Mouse (Mus musculus) stomach, embryonic 14.5 days (tissue): ENCODE results near the gene Olfr130. TPM values are rescaled to one million over a fixed set of nuclear protein-coding genes. Genes with fewer than 3 reads are reported as not detected.

Experiments used
- ATAC-seq: fragments of 200-750 bp; cut with Nextera tagmentation; 2 replicates; pipeline ENCODE4 v1.8.0; 2017; ENCODE audit warnings: low read depth, moderate TSS enrichment; ENCODE audit not compliant: insufficient number of reproducible peaks, insufficient read depth, low FRiP score
- H3K27ac ChIP-seq: fragments of 300-500 bp; sonication (generic); 2 replicates; pipeline ENCODE4 v1.5.1; 2014; ENCODE audit warnings: mild to moderate bottlenecking, low read length, moderate library complexity, mixed read lengths
- H3K27me3 ChIP-seq: fragments of 300-500 bp; sonication (generic); 2 replicates; pipeline ENCODE4 v1.6.1; 2014; ENCODE audit warnings: low read length, control low read depth, mixed read lengths; ENCODE audit not compliant: control insufficient read depth, insufficient read depth
- H3K36me3 ChIP-seq: fragments of 300-500 bp; sonication (generic); 2 replicates; pipeline ENCODE4 v1.6.1; 2014; ENCODE audit warnings: mild to moderate bottlenecking, control low read depth, low read length, moderate library complexity, mixed read lengths; ENCODE audit not compliant: control insufficient read depth, insufficient read depth
- H3K4me1 ChIP-seq: fragments of 300-500 bp; sonication (generic); 2 replicates; pipeline ENCODE4 v1.6.1; 2014; ENCODE audit warnings: low read length, control low read depth, mixed read lengths; ENCODE audit not compliant: control insufficient read depth, insufficient read depth
- H3K4me2 ChIP-seq: fragments of 300-500 bp; sonication (generic); replicated peaks from 2 replicates; pipeline ENCODE4 v1.6.1; 2014; ENCODE audit warnings: low read depth, low read length, control low read depth
- H3K4me3 ChIP-seq: fragments of 300-500 bp; sonication (generic); 2 replicates; pipeline ENCODE4 v1.5.1; 2014; ENCODE audit warnings: low read depth, low read length, control low read depth
- H3K9ac ChIP-seq: fragments of 300-500 bp; sonication (generic); replicated peaks from 2 replicates; pipeline ENCODE4 v1.6.1; 2014; ENCODE audit warnings: low read depth, mild to moderate bottlenecking, control low read depth, low read length, moderate library complexity, mixed read lengths
- H3K9me3 ChIP-seq: fragments of 300-500 bp; sonication (generic); 2 replicates; pipeline ENCODE4 v1.6.1; 2016; ENCODE audit warnings: low read depth, low read length, control low read depth; ENCODE audit not compliant: control insufficient read depth
- WGBS: fragments of 180-500 bp; shearing (Covaris S2); extraction: QIAGEN DNeasy Blood & Tissue Kit; methylation state at CpG from one replicate; pipeline ENCODE4 v1.1.7; 2014; 5-methylcytosine and 5-hydroxymethylcytosine counted together
- polyA plus RNA-seq: library from polyadenylated mRNA; unstranded; fragments of >200 nt; fragmentation: Nextera tagmentation; extraction: Ambion mirVana; gene quantifications from 2 replicates; pipeline ENCODE4 v1.2.1, GENCODE M21; 2014

Gene Olfr130
- polyA plus RNA-seq = not detected in 2 replicates

GRCm38 (mm10) chr17:38063621-38064020, at the start of gene Olfr130:
Gene Olfr130 (plus strand): TSS chr17:38063921.
- no peak for ATAC-seq
- WGBS = 87% methylated on average over 1 of the region's 1 CpGs

GRCm38 (mm10) chr17:38016341-38016740, 47.4 kb upstream of the Olfr130 start:
- H3K9me3 ChIP-seq = no peaks in the 10 kb centered on the region
- H3K27ac ChIP-seq = no peak overlapping the region
- no peak overlapping the region for H3K4me2 ChIP-seq
- no peak for ATAC-seq
- no peak overlapping the region for H3K4me3 ChIP-seq
- no peaks in the 10 kb centered on the region for H3K36me3 ChIP-seq
- no peak overlapping the region for H3K9ac ChIP-seq
- no peaks in the 10 kb centered on the region for H3K4me1 ChIP-seq
- H3K27me3 ChIP-seq = no peaks in the 10 kb centered on the region
- 81% methylated on average over 2 of the region's 2 CpGs for WGBS

More at GRCm38 (mm10) chr17:38063621-38064020, at the start of gene Olfr130:
- no peak within 1 kb of the TSS for H3K9ac ChIP-seq
- H3K4me2 ChIP-seq = no peak within 1 kb of the TSS
- no peaks in the 10 kb centered on the region for H3K36me3 ChIP-seq
- no peak within 1 kb of the TSS for H3K4me3 ChIP-seq
- H3K4me1 ChIP-seq = no peaks in the 10 kb centered on the region
- H3K9me3 ChIP-seq = no peaks in the 10 kb centered on the region; the same call in 1 of the 2 replicates
- H3K27ac ChIP-seq = no peak within 1 kb of the TSS
- H3K27me3 ChIP-seq = no peaks in the 10 kb centered on the region

GRCm38 (mm10) chr17:38026297-38026696, 37.4 kb upstream of the Olfr130 start:
- WGBS = 31% methylated on average over 5 of the region's 5 CpGs
- no peak overlapping the region for H3K27ac ChIP-seq
- H3K9ac ChIP-seq = no peak overlapping the region
- no peak overlapping the region for H3K4me2 ChIP-seq
- H3K4me1 ChIP-seq = no peaks in the 10 kb centered on the region
- H3K9me3 ChIP-seq = no peaks in the 10 kb centered on the region
- H3K27me3 ChIP-seq = no peaks in the 10 kb centered on the region
- no peaks in the 10 kb centered on the region for H3K36me3 ChIP-seq
- no peak for ATAC-seq
- no peak overlapping the region for H3K4me3 ChIP-seq

- H3K27me3 ChIP-seq = no peaks in the 10 kb centered on the region
- no peak within 1 kb of the TSS for H3K9ac ChIP-seq
- no peak within 1 kb of the TSS for H3K4me2 ChIP-seq
- no peak for ATAC-seq
- H3K4me3 ChIP-seq = no peak within 1 kb of the TSS
- no peaks in the 10 kb centered on the region for H3K4me1 ChIP-seq
- WGBS = 58% methylated on average over 1 of the region's 1 CpGs
- no peak within 1 kb of the TSS for H3K27ac ChIP-seq
- no peaks in the 10 kb centered on the region; the same call in 1 of the 2 replicates for H3K9me3 ChIP-seq
- H3K36me3 ChIP-seq = no peaks in the 10 kb centered on the region
Observed at GRCm38 (mm10) chr17:38059979-38060378, 3.7 kb upstream of the Olfr130 start, which contains the start of gene Olfr129. Gene Olfr129 (minus strand): TSS chr17:38060079.

GRCm38 (mm10) chr17:38082364-38082763, 18.6 kb downstream of the Olfr130 start:
- Histone ChIP-seq H3K4me2 (no peak overlapping the region), H3K9me3 (no peaks in the 10 kb centered on the region), H3K4me3 (no peak overlapping the region), H3K27ac (no peak overlapping the region), H3K4me1 (no peaks in the 10 kb centered on the region), H3K36me3 (no peaks in the 10 kb centered on the region), H3K27me3 (no peaks in the 10 kb centered on the region), H3K9ac (no peak overlapping the region)
- no peak for ATAC-seq
- 82% methylated on average over 4 of the region's 4 CpGs for WGBS

- Histone ChIP-seq H3K4me1 (no peaks in the 10 kb centered on the region), H3K27me3 (no peaks in the 10 kb centered on the region), H3K27ac (no peak within 1 kb of the TSS), H3K4me2 (no peak within 1 kb of the TSS), H3K9ac (no peak within 1 kb of the TSS), H3K36me3 (no peaks in the 10 kb centered on the region), H3K9me3 (no peaks in the 10 kb centered on the region), H3K4me3 (no peak within 1 kb of the TSS)
- no peak for ATAC-seq
Observed at GRCm38 (mm10) chr17:38088593-38088992, 24.9 kb downstream of the Olfr130 start, which contains the start of gene Olfr131. Gene Olfr131 (minus strand): TSS chr17:38088693.

Other genes with a start within 250 kb of the Olfr130 start
- gene Olfr125, start 231.0 kb upstream of the Olfr130 start, polyA plus RNA-seq = not detected in 2 replicates
- gene Olfr126, start 216.4 kb upstream of the Olfr130 start, polyA plus RNA-seq = not detected in 2 replicates
- not detected in 2 replicates for gene Olfr127, start 163.5 kb upstream of the Olfr130 start, polyA plus RNA-seq
- not detected in 2 replicates for gene Olfr128, start 143.4 kb upstream of the Olfr130 start, polyA plus RNA-seq
- not detected in 2 replicates for gene Olfr761, start 110.8 kb upstream of the Olfr130 start, polyA plus RNA-seq
- not detected in 2 replicates for gene Olfr129, start 3.8 kb upstream of the Olfr130 start, polyA plus RNA-seq
- not detected in 2 replicates for gene Olfr131, start 24.8 kb downstream of the Olfr130 start, polyA plus RNA-seq
- gene Olfr132, start 70.6 kb downstream of the Olfr130 start, polyA plus RNA-seq = not detected in 2 replicates
- not detected in 2 replicates for gene Olfr133, start 81.4 kb downstream of the Olfr130 start, polyA plus RNA-seq
- gene Olfr134, start 107.5 kb downstream of the Olfr130 start, polyA plus RNA-seq = not detected in 2 replicates
- gene Olfr135, start 140.4 kb downstream of the Olfr130 start, polyA plus RNA-seq = not detected in 2 replicates
- gene Olfr138, start 197.1 kb downstream of the Olfr130 start, polyA plus RNA-seq = not detected in 2 replicates
- gene Olfr137, start 243.6 kb downstream of the Olfr130 start, polyA plus RNA-seq = not detected in 2 replicates